Comparison of ENCODE assay signal across 8 mouse cellular contexts in the genomic region with DNA sequence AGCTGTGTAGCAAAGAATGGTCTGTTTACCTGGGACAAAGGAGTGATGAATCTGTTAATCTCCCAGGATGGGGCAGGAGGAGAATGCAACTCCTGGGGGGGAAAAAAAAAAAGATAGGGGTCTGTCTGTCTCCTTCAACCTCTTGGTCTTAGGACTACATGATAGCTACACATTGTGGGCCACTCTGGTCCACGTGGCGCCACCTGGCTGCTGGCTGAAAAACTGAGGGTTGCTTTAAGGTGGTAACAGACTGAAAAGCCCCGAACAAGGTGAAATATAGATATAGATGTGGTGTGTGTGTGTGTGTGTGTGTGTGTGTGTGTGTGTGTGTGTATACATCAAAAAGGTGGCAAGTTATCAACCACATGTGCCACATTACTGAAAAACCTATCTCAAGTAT.
A peak's percentile ranks its signal among the peaks of the same experiment; 100 is the strongest.
DNase-seq lines count a peak whose midpoint lies in the region; ATAC-seq and TF ChIP-seq lines count a peak whose summit lies in the region.

No protein-coding gene starts in this region.

- no peaks in the 10 kb centered on the region for H3K4me1 ChIP-seq in lung, postnatal 0 days (ENCODE audit: insufficient read depth, low read depth, low read length)
- H3K4me1 ChIP-seq in midbrain, embryonic 11.5 days (ENCODE audit: control insufficient read depth, insufficient read depth, low read length) = no peaks in the 10 kb centered on the region

- H3K36me3 ChIP-seq in lung, postnatal 0 days (ENCODE audit: insufficient read depth, low read length) = no peaks in the 10 kb centered on the region
- H3K36me3 ChIP-seq in midbrain, embryonic 11.5 days (ENCODE audit: control insufficient read depth, insufficient read depth, low read length) = no peaks in the 10 kb centered on the region

- no peak overlapping the region for H3K4me2 ChIP-seq in lung, postnatal 0 days (replicated peaks; ENCODE audit: low read depth, low read length)
- no peak overlapping the region for H3K4me2 ChIP-seq in midbrain, embryonic 11.5 days

- TF ChIP-seq CTCF in lung, postnatal 0 days (IDR thresholded peaks at IDR 0.05) = peak; percentile 67

- no peaks in the 10 kb centered on the region for H3K27me3 ChIP-seq in lung, postnatal 0 days (replicated peaks; ENCODE audit: insufficient read depth, low read length)
- H3K27me3 ChIP-seq in midbrain, embryonic 11.5 days (ENCODE audit: control insufficient read depth, insufficient read depth, low read length) = no peaks in the 10 kb centered on the region

- peak; percentile 44 for DNase-seq in gastrocnemius, postnatal 10 days
- no peak for DNase-seq in gastrocnemius, postnatal 36 days
- no peak for DNase-seq in lung, postnatal 0 days (ENCODE audit: low spot score)
- no peak for DNase-seq in lung, postnatal 14 days
- DNase-seq in ZHBTc4 (ENCODE audit: low read depth, low spot score) = peak; percentile 38
- DNase-seq in lung, postnatal 10 days = peak; percentile 24
- DNase-seq in left cerebral cortex, postnatal 25 days (ENCODE audit: low spot score in 2 of 2) = no peak
- DNase-seq in midbrain, embryonic 11.5 days (ENCODE audit: low spot score, missing footprints) = no peak

- intact Hi-C loops in gastrocnemius, postnatal 36 days (cut with DNase I) = loop anchor here (10.0 kb wide), 1 partner anchor 805 kb away; no protein-coding TSS in a partner anchor
- intact Hi-C loops in left cerebral cortex, postnatal 25 days (cut with DNase I) = loop anchor here (2.0 kb wide), 1 partner anchor 381 kb away; no protein-coding TSS in a partner anchor

- H3K4me3 ChIP-seq in lung, postnatal 0 days (ENCODE audit: low read depth, low read length) = no peak overlapping the region
- no peak overlapping the region for H3K4me3 ChIP-seq in midbrain, embryonic 11.5 days (ENCODE audit: low read depth, low read length)

- H3K27ac ChIP-seq in lung, postnatal 0 days (ENCODE audit: low read length) = no peak overlapping the region
- no peak overlapping the region for H3K27ac ChIP-seq in midbrain, embryonic 11.5 days (ENCODE audit: low read depth, low read length)

- H3K9me3 ChIP-seq in lung, postnatal 0 days (ENCODE audit: low read length) = no peaks in the 10 kb centered on the region
- H3K9me3 ChIP-seq in midbrain, embryonic 11.5 days (ENCODE audit: control insufficient read depth, low read length) = no peaks in the 10 kb centered on the region

- WGBS in lung, postnatal 0 days = 22% methylated on average over 3 of the region's 3 CpGs
- 34% methylated on average over 3 of the region's 3 CpGs for WGBS in midbrain, embryonic 11.5 days

- no peak overlapping the region for H3K9ac ChIP-seq in lung, postnatal 0 days (replicated peaks; ENCODE audit: low read depth)
- no peak overlapping the region for H3K9ac ChIP-seq in midbrain, embryonic 11.5 days (ENCODE audit: low read length)

- TF ChIP-seq EP300 in lung, postnatal 0 days (IDR thresholded peaks at IDR 0.05) = no peak

- ATAC-seq in lung, postnatal 0 days = no peak
- no peak for ATAC-seq in midbrain, embryonic 11.5 days (ENCODE audit: low FRiP score)

Comparison
In these comparisons a context has a peak if more than half of its experiments do, and no peak if none do; other contexts are left out.
1. DNase-seq: peak in gastrocnemius, postnatal 10 days (single experiment), ZHBTc4 (single experiment) and lung, postnatal 10 days (single experiment); none in gastrocnemius, postnatal 36 days (0 of 2), lung, postnatal 0 days (single experiment), lung, postnatal 14 days (single experiment), left cerebral cortex, postnatal 25 days (0 of 2) and midbrain, embryonic 11.5 days (single experiment).